Mouse (Mus musculus) intestine, embryonic 14.5 days (tissue): ENCODE measurements around the gene Ap2m1. TPM values are rescaled to one million over a fixed set of nuclear protein-coding genes. Genes with fewer than 3 reads are reported as not detected.

Experiments used
- ATAC-seq: fragments of 200-750 bp; cut with Nextera tagmentation; replicated peaks from 2 replicates; pipeline ENCODE4 v1.8.0; 2017; ENCODE audit warnings: low read depth, moderate number of reproducible peaks, moderate TSS enrichment, moderate library complexity; ENCODE audit not compliant: low FRiP score, low TSS enrichment
- DNase-seq: peaks from one replicate; pipeline ENCODE4 v3.0.0-alpha.2; 2018; ENCODE audit warnings: low spot score
- H3K27ac ChIP-seq: fragments of 300-500 bp; sonication (generic); 2 replicates; pipeline ENCODE4 v1.5.1; 2014; ENCODE audit warnings: low read depth, mild to moderate bottlenecking, control low read depth
- H3K27me3 ChIP-seq: fragments of 300-500 bp; sonication (generic); replicated peaks from 2 replicates; pipeline ENCODE4 v1.6.1; 2014; ENCODE audit warnings: low read length, control low read depth; ENCODE audit not compliant: control insufficient read depth, insufficient read depth
- H3K36me3 ChIP-seq: fragments of 300-500 bp; sonication (generic); 2 replicates; pipeline ENCODE4 v1.6.1; 2014; ENCODE audit warnings: low read length, control low read depth; ENCODE audit not compliant: control insufficient read depth, insufficient read depth
- H3K4me1 ChIP-seq: fragments of 300-500 bp; sonication (generic); replicated peaks from 2 replicates; pipeline ENCODE4 v1.6.1; 2014; ENCODE audit warnings: low read length, control low read depth, mixed read lengths; ENCODE audit not compliant: control insufficient read depth, insufficient read depth
- H3K4me2 ChIP-seq: fragments of 300-500 bp; sonication (generic); 2 replicates; pipeline ENCODE4 v1.6.1; 2014; ENCODE audit warnings: low read length
- H3K4me3 ChIP-seq: fragments of 300-500 bp; sonication (generic); 2 replicates; pipeline ENCODE4 v1.5.1; 2014; ENCODE audit warnings: low read depth, low read length, control low read depth, mixed read lengths
- H3K9ac ChIP-seq: fragments of 300-500 bp; sonication (generic); 2 replicates; pipeline ENCODE4 v1.6.1; 2014; ENCODE audit warnings: mild to moderate bottlenecking, low read length
- H3K9me3 ChIP-seq: fragments of 300-500 bp; sonication (generic); 2 replicates; pipeline ENCODE4 v1.6.1; 2016; ENCODE audit warnings: low read length, control low read depth; ENCODE audit not compliant: control insufficient read depth
- WGBS: fragments of 180-500 bp; shearing (Covaris S2); extraction: QIAGEN DNeasy Blood & Tissue Kit; methylation state at CpG from one replicate; pipeline ENCODE4 v1.1.7; 2014; 5-methylcytosine and 5-hydroxymethylcytosine counted together
- polyA plus RNA-seq: library from polyadenylated mRNA; unstranded; fragments of >200 nt; fragmentation: Nextera tagmentation; extraction: Ambion mirVana; gene quantifications from 2 replicates; pipeline ENCODE4 v1.2.1, GENCODE M21; 2014

Gene Ap2m1
- polyA plus RNA-seq, 1 experiment from 2014 or later = 630 TPM

GRCm38 (mm10) chr16:20549161-20549560, 13.9 kb downstream of the Ap2m1 start:
- Histone ChIP-seq H3K4me2 (peak overlapping the region; percentile 97), H3K27me3 (no peaks in the 10 kb centered on the region), H3K9me3 (no peaks in the 10 kb centered on the region), H3K27ac (no peak overlapping the region), H3K9ac (peak overlapping the region; percentile 75), H3K36me3 (peaks cover 64% of the 10 kb centered on the region), H3K4me3 (peak overlapping the region; percentile 95), H3K4me1 (peaks cover 11% of the 10 kb centered on the region)
- DNase-seq (no peak), ATAC-seq (no peak)
- 50% methylated on average over 9 of the region's 9 CpGs for WGBS

DNA sequence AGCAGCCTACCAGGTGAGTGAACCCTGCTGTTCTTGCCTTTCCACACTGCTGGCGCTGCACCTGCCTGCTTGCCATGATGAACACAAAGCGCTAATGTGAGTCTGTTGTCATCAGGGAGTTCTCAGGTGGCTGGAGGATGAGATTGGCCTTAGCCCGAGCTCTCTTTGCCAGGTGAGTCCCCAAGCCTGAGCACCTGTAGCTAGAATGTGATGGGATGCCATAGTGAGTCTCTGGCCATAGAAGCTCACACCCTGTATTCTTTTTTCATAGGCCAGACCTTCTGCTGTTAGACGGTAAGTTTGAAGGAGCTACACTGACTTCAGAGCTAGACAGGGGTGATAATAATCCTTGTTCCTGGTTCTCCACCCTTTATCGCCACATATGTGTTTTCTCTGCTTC, 16.4 kb downstream of the Ap2m1 start:
- no peaks in the 10 kb centered on the region for H3K27me3 ChIP-seq
- DNase-seq (no peak), ATAC-seq (no peak)
- 95% methylated on average over 5 of the region's 5 CpGs for WGBS
- H3K9ac ChIP-seq = no peak overlapping the region
- peaks cover 60% of the 10 kb centered on the region for H3K36me3 ChIP-seq
- H3K4me1 ChIP-seq = peaks cover 11% of the 10 kb centered on the region
- no peak overlapping the region for H3K4me3 ChIP-seq
- H3K4me2 ChIP-seq = no peak overlapping the region
- no peaks in the 10 kb centered on the region for H3K9me3 ChIP-seq
- no peak overlapping the region for H3K27ac ChIP-seq

- H3K9me3 ChIP-seq = no peaks in the 10 kb centered on the region
- H3K4me1 ChIP-seq = peaks cover 8% of the 10 kb centered on the region
- no peak overlapping the region for H3K27ac ChIP-seq
- no peak overlapping the region for H3K9ac ChIP-seq
- DNase-seq = no peak
- 89% methylated on average over 1 of the region's 1 CpGs for WGBS
- no peak overlapping the region for H3K4me3 ChIP-seq
- H3K4me2 ChIP-seq = no peak overlapping the region
- ATAC-seq = no peak
- H3K36me3 ChIP-seq = peaks cover 64% of the 10 kb centered on the region
- no peaks in the 10 kb centered on the region for H3K27me3 ChIP-seq
Measured at GRCm38 (mm10) chr16:20552594-20552993, 17.3 kb downstream of the Ap2m1 start.

DNA sequence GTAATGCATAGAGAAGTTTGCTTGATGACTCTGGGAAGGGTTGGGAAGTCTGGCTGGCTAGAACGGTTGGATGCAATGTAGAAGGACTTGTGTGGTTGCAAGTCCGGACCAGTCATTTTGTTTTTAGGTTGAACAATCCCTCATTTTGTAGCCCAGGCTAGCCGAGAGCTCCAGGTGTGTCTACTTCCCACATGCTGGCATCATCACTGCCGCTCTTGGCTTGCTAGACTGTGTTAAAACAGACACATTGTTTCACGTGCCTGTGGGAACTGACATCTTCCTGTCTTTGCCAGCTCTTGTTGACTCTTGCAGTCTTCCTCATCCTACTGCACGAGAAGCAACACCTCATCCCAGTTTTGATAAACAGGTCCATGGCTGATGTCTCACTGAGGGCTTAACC, 19.7 kb downstream of the Ap2m1 start:
- no peak overlapping the region for H3K27ac ChIP-seq
- 91% methylated on average over 6 of the region's 6 CpGs for WGBS

DNA sequence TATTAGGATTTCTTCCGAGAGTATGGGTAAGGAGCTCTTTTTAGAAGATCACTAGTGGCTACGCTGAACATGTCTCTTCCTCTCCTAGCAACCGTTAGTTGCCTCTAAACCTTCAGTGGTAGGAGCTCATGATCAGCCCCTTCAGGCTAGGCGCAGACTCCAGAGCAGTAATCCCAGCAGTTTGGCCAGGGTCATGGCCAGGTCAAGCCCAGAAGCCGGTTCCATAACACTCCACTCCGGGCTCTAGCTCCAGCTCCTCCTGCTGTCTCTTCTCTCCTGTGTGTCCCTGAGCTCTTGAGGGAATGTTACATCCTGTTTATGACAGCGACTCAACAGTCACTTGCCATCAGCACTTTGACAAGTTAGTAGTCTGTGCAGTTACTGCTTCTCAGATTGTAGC, 22.1 kb downstream of the Ap2m1 start:
- Histone ChIP-seq H3K4me2 (no peak overlapping the region), H3K27ac (no peak overlapping the region), H3K4me3 (no peak overlapping the region), H3K4me1 (no peaks in the 10 kb centered on the region), H3K9me3 (no peaks in the 10 kb centered on the region), H3K27me3 (no peaks in the 10 kb centered on the region), H3K36me3 (peaks cover 86% of the 10 kb centered on the region), H3K9ac (no peak overlapping the region)
- 45% methylated on average over 7 of the region's 7 CpGs for WGBS
- DNase-seq = no peak
- no peak for ATAC-seq

More for the DNA sequence above, 19.7 kb downstream of the Ap2m1 start:
- no peak overlapping the region for H3K4me2 ChIP-seq
- DNase-seq (no peak), ATAC-seq (no peak)
- H3K9ac ChIP-seq = no peak overlapping the region
- no peak overlapping the region for H3K4me3 ChIP-seq
- no peaks in the 10 kb centered on the region for H3K27me3 ChIP-seq
- no peaks in the 10 kb centered on the region for H3K9me3 ChIP-seq
- peaks cover 84% of the 10 kb centered on the region for H3K36me3 ChIP-seq
- H3K4me1 ChIP-seq = no peaks in the 10 kb centered on the region

- Histone ChIP-seq H3K36me3 (peaks cover 32% of the 10 kb centered on the region), H3K27ac (no peak overlapping the region), H3K9ac (no peak overlapping the region), H3K4me2 (no peak overlapping the region), H3K4me1 (no peaks in the 10 kb centered on the region), H3K9me3 (no peaks in the 10 kb centered on the region), H3K27me3 (no peaks in the 10 kb centered on the region), H3K4me3 (no peak overlapping the region)
- 50% methylated on average over 1 of the region's 1 CpGs for WGBS
- ATAC-seq (no peak), DNase-seq (no peak)
Measured at GRCm38 (mm10) chr16:20565075-20565474, 29.8 kb downstream of the Ap2m1 start.

- WGBS = under 1% methylated on average over 24 of the region's 24 CpGs
- no peaks in the 10 kb centered on the region for H3K36me3 ChIP-seq
- no peaks in the 10 kb centered on the region for H3K9me3 ChIP-seq
- peak within 1 kb of the TSS; percentile 74 for H3K4me2 ChIP-seq
- peak within 1 kb of the TSS; percentile 42 for H3K4me3 ChIP-seq
- peak within 1 kb of the TSS; percentile 34; the same call in 1 of the 2 replicates for H3K9ac ChIP-seq
- peak; percentile 70; the same call in 1 of the 2 replicates for ATAC-seq
- H3K4me1 ChIP-seq = peaks cover 15% of the 10 kb centered on the region
- peaks cover 55% of the 10 kb centered on the region for H3K27me3 ChIP-seq
- peak; percentile 68 for DNase-seq
- H3K27ac ChIP-seq = no peak within 1 kb of the TSS
Measured at GRCm38 (mm10) chr16:20589366-20589938, 54.2 kb downstream of the Ap2m1 start, which contains the start of gene Vwa5b2. Vwa5b2 (plus strand) TSS chr16:20589471.

DNA sequence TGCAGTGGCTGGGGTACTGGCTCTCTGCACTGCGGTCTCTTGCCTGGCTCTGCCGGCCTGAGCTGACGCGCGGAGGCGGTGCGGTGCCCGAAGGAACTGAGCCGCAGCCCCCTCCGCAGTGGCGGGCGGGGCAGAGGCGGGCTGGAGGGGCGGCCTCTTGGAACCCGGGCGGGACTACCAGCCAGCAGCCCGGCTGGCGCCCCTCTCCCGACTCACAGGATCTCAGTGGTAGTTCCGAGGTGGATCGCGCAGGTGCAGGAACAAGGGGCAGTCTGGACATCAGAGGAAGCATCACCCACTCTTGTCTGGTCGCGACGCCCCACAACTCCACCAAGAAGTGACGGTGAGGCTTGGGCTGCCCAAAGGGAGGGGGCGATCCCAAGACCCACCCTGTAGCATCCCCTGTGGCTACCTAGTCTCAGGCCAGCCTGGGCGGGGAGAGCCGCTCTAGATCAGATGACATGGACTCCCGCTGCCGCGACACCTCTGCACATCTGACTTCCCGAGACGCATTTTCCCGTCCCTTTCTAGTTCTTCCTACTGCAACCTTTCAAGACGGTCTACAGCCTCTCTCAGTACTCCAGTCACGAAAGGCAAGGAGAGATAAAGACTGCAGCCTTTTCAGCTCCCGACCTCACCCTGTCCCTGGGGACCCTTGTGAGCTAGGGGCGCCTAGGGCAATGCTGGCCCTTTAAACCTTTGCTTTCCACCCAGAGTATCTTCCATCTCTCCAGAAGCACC, 54.8 kb downstream of the Ap2m1 start:
- Histone ChIP-seq H3K36me3 (no peaks in the 10 kb centered on the region), H3K27ac (no peak overlapping the region), H3K4me2 (peak overlapping the region; percentile 74), H3K9ac (peak overlapping the region; percentile 34; the same call in 1 of the 2 replicates), H3K4me3 (peak overlapping the region; percentile 42), H3K9me3 (no peaks in the 10 kb centered on the region), H3K27me3 (peaks cover 55% of the 10 kb centered on the region), H3K4me1 (peaks cover 15% of the 10 kb centered on the region)
- WGBS = under 1% methylated on average over 37 of the region's 39 CpGs
- DNase-seq = peak; percentile 78
- peak; percentile 76 for ATAC-seq
